Mouse (Mus musculus) left cerebral cortex, adult 9 months (tissue): ENCODE measurements at regions not wholly inside any gene's neighbourhood (a gene's known extent, or its start where the extent isn't known, plus 50 kb on each side); places are given as distances from the start of the nearest gene placed in this dataset.

Experiments used
- DNase-seq, 2 experiments: peaks; one replicate each; pipeline ENCODE4 v3.0.0; 2022; ENCODE audit warnings: low spot score in 2 of 2

DNA sequence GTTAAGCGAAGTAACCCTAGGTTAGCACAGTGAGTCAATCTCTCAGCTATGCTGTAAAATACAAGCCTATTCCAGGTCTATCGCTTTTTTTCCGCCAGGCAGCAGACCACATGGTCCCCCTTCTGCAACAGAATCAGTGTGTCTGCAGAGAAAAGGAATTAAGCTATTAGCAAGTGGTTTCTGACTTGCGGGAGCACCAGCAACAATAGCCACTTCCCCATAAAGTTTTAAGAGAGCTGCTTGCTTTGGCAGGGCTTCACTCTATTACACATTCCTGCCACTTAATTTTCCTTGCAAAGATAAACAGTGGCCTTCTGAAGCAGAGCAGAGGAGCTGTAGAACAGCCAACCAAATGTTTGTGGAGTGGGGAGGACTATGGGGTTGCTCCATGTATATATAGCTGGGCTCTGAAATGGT is 59.8 kb upstream of the Osmr start:
- no peak for DNase-seq

DNA sequence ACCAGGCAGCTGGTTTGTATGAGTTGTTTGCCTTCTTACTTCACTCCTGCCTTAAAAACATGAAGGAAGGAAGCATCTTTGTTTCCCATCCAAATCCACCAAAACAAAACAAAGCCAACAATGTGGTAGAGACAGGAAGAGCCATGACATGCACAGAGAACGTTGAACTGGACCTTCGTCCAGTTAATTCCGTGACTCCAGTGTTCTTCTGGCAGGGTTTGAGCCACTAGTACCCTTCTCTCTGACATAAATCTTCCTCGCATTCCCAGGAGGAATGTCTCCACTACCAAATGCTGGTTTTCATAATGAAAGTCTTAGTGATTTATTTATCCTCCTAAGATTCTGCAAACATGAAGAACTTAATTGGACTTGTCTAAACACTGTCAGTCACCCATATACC is 66.7 kb upstream of the Osmr start:
- DNase-seq, result no peak

- no peak for DNase-seq
Observed at GRCm38 (mm10) chr15:6949236-6949635, 74.5 kb upstream of the Osmr start.

GRCm38 (mm10) chr15:6949686-6950085 is 74.9 kb upstream of the Osmr start:
- no peak for DNase-seq

- DNase-seq, result no peak
Observed at GRCm38 (mm10) chr15:6950503-6950902, 75.7 kb upstream of the Osmr start.

GRCm38 (mm10) chr15:6953556-6953955 is 78.8 kb upstream of the Osmr start:
- DNase-seq, result peak in 1 of 2 experiments; percentile 9

GRCm38 (mm10) chr15:6953970-6954791 is 79.4 kb upstream of the Osmr start:
- DNase-seq, result peak; percentile 36 to 38

- DNase-seq, result no peak
Observed at GRCm38 (mm10) chr15:6959911-6960310, 85.1 kb upstream of the Osmr start.

GRCm38 (mm10) chr15:6960753-6961746 is 86.3 kb upstream of the Osmr start:
- DNase-seq, result no peak

- no peak for DNase-seq
Observed at GRCm38 (mm10) chr15:6964635-6965034, 89.9 kb upstream of the Osmr start.

DNA sequence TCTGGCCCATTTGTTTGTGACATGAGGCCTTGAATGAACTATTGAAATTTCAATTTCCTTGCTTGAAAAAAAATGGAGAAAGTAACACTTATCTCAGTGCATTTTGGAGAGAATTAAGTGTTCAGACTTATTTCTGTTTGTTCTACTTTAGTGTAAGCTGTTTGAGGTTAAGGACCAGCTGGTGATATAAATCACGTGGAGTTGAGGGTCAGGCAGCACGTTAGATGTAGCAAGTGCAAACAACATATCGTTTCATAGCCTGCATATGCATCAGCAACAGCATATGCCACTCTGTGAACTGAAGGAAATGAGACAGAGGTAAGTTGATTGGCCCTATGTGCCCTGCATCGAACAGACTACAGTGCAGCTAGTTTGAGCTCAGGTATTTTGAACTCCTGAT is 90.7 kb upstream of the Osmr start:
- DNase-seq, result no peak

GRCm38 (mm10) chr15:6974410-6974809 is 99.6 kb upstream of the Osmr start:
- DNase-seq, result no peak

DNA sequence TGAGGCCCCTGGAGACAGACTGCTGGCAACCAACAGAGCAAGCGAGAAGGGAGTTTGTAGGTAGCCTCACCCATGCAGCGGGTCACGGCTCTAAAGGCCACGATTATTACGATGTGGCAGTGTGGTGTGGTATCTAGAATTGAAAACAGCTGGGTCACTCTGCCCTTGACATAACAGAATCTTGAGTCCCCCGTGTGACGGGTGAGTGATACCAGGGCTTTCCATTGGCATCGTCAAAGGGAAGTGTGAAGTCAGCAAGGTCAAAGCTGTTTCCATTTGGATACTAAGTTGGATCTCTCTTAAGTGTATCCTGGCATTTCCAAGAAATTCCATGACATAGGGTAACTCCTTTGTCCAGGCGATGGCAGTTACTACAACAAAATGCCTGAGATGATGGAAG is 106.7 kb upstream of the Osmr start:
- DNase-seq, result no peak

DNA sequence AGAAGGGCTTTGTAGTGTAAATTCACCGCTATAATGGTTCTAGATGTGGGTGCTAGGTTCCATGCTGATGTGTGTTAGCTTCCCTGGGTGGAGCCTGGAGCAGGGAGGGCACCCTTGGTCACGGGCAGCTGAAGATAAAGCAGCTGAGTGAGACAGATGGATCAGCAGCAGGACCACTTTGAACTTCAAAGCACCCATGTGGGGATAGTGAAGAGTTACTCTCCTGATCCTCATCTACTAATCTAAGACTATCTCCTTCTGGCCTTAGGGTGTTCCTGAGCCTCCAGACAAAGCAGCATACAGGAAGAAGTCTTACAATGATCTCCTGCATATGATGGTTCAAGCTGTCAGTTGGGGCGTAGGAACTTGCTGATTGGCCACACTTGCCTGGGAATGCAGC is 107.1 kb upstream of the Lifr start:
- no peak for DNase-seq

GRCm38 (mm10) chr15:6988187-6988586 is 102.2 kb upstream of the Lifr start:
- peak; percentile 55 to 79 for DNase-seq

DNA sequence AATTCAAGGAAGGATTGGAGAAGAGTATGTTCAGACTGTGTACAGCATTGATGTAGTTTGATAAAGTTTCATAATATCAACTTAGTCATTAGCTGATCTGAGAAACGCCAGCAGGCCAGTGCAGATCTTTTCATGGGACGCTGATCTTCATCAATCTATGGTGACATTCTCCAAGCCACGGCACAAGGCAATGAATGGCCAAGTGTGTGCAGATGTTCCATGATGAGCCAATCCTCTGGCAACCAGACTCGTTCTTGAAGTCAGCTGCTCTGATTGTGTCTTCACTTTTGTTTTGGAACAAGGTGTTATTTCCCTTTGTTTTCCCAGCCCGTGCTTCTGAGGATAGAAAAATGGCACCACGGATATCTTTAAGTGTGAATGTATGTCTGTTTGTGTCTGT is 101.3 kb upstream of the Lifr start:
- DNase-seq, result no peak

GRCm38 (mm10) chr15:6993226-6993625 is 97.2 kb upstream of the Lifr start:
- no peak for DNase-seq

DNA sequence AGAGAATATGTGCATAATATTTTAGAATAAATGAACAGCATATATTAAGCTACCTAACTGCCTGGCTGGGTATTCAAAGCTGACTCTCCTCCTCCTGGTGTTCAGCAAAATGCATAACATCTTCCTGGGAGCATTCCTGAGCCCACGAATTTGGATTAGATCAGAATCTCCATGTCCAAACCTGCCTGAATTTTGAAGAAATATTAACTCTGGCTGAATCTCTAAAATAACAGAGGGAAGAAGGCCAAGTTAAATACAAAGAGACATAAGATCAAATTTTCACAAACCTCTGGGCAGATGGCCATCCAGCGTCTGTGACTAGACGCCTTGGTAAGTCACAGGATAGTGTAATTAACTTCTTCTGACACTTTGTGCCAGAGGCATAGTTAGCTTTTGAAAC is 95.2 kb upstream of the Lifr start:
- DNase-seq, result no peak

GRCm38 (mm10) chr15:6997871-6998270 is 92.5 kb upstream of the Lifr start:
- DNase-seq, result no peak

GRCm38 (mm10) chr15:6998576-6999070 is 91.8 kb upstream of the Lifr start:
- no peak for DNase-seq

DNA sequence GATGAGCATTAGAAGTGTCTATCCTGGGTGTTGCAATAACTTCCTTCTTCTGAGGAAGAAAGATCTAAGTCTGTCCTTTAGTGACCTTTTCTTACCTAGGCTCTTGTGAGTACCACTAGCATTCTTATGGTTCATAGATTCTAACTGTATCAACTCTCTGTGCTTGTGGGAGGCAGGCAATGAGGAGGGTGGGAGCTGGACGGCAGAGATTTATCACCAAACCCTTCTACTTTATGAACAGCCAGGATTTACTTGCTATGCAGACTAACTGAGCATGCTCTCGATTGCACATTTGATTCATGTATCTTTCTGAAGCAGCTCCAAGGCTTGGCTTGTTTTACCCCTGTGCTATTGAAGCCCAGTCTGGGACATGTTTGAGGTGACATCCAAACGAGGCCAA is 90.7 kb upstream of the Lifr start:
- DNase-seq, result no peak

DNA sequence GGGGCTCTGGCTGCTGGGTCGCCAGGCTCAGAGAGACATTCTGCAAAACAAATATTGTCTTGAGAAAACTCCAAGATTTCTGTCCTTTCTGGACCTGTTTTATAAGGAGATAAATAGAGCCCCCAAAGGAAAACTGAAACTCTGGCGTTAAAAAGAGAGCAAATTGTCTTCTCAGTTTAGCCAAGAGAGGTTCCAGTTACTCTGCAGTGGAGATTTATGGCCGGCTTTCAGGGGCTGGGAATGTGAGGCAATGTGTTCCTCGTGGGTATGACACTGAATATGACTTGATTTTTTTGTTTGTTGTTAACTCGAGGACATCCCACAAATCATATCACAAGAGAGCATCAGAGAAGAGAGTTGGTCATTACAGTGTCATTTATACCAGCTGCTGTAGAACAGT is 88.2 kb upstream of the Lifr start:
- DNase-seq, result no peak

GRCm38 (mm10) chr15:7003311-7003710 is 87.1 kb upstream of the Lifr start:
- no peak for DNase-seq
